Mouse (Mus musculus) forebrain, embryonic 10.5 days (tissue): ENCODE measurements around the gene Mtrf1l. TPM values are rescaled to one million over a fixed set of nuclear protein-coding genes. Genes with fewer than 3 reads are reported as not detected.

Source experiments
- DNase-seq: peaks from one replicate; pipeline ENCODE4 v3.0.0-alpha.2; 2017; ENCODE audit warnings: low spot score; ENCODE audit errors: extremely low spot score
- H3K27ac ChIP-seq: fragments of 300-500 bp; sonication (generic); 2 replicates; pipeline ENCODE4 v1.5.1; 2016; ENCODE audit warnings: mild to moderate bottlenecking
- H3K27me3 ChIP-seq: fragments of 300-500 bp; sonication (generic); 2 replicates; pipeline ENCODE4 v1.6.1; 2016; ENCODE audit warnings: mild to moderate bottlenecking; ENCODE audit not compliant: poor library complexity, severe bottlenecking
- H3K36me3 ChIP-seq: fragments of 300-500 bp; sonication (generic); replicated peaks from 2 replicates; pipeline ENCODE4 v1.6.1; 2016; ENCODE audit warnings: mild to moderate bottlenecking, moderate library complexity
- H3K4me1 ChIP-seq: fragments of 300-500 bp; sonication (generic); 2 replicates; pipeline ENCODE4 v1.6.1; 2016
- H3K4me3 ChIP-seq: fragments of 300-500 bp; sonication (generic); 2 replicates; pipeline ENCODE4 v1.5.1; 2016; ENCODE audit warnings: mild to moderate bottlenecking, moderate library complexity
- H3K9me3 ChIP-seq: fragments of 300-500 bp; sonication (generic); 2 replicates; pipeline ENCODE4 v1.6.1; 2016; ENCODE audit warnings: mild to moderate bottlenecking, moderate library complexity
- WGBS: fragments of 180-500 bp; shearing (Covaris S2); methylation state at CpG from one replicate; pipeline ENCODE4 v1.1.7; 2016; 5-methylcytosine and 5-hydroxymethylcytosine counted together
- polyA plus RNA-seq: library from polyadenylated mRNA; unstranded; fragments of >200 nt; fragmentation: Nextera tagmentation; extraction: Ambion mirVana; gene quantifications from 2 replicates; pipeline ENCODE4 v1.2.1, GENCODE M21; 2016

Gene Mtrf1l
- polyA plus RNA-seq, 1 experiment from 2014 or later: 10.9 TPM

DNA sequence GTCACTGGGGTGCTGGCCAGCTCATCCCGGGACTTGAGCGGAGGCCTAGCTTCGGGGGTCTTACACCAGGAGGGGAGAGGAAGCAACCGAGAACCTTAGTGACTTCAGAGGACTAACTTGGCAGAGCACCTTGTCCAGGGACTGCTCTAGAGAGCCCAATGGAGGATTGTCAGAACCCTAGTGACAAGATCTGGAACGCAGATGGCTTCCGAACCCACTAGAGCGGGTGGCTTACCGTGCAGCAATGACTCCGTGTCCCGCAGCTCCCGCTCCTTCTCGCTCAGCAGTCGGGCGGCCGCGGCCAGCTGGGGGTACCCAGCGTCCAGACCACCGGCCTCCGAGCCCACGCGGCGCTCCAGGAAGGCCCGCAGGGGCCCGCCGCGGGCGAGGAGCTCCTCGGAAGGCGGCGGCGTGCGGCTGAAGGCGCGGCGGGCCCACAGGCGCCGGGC lies 395 bp downstream of the Mtrf1l start:
- Histone ChIP-seq H3K27ac (peak overlapping the region; percentile 90), H3K4me1 (peaks cover 15% of the 10 kb centered on the region), H3K9me3 (no peaks in the 10 kb centered on the region), H3K36me3 (peaks cover 35% of the 10 kb centered on the region), H3K27me3 (no peaks in the 10 kb centered on the region), H3K4me3 (peak overlapping the region; percentile 82)
- 1% methylated on average over 37 of the region's 37 CpGs for WGBS
- no peak for DNase-seq

DNA sequence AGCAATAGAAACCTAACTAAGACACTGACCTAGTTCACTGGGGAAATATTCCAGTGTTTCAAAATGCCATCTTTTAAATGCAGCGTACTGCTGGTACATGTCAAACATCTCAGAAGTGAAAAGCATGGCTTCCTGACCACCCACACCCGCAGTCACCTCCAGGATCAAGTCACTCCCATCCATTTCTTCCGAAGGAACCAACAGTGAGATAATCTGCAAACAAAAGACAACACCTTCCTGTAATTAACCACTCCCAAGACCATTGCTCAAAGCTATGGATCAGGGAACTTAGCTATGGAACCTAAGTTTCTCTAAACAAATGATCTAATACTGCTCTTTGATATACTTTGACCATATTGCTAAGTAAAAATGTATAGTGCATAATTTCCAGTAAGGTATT lies 4.9 kb downstream of the Mtrf1l start:
- Histone ChIP-seq H3K4me1 (peaks cover 15% of the 10 kb centered on the region), H3K27ac (no peak overlapping the region), H3K4me3 (no peak overlapping the region), H3K27me3 (no peaks in the 10 kb centered on the region), H3K36me3 (peaks cover 79% of the 10 kb centered on the region), H3K9me3 (no peaks in the 10 kb centered on the region)
- no peak for DNase-seq
- 95% methylated on average over 3 of the region's 3 CpGs for WGBS

DNA sequence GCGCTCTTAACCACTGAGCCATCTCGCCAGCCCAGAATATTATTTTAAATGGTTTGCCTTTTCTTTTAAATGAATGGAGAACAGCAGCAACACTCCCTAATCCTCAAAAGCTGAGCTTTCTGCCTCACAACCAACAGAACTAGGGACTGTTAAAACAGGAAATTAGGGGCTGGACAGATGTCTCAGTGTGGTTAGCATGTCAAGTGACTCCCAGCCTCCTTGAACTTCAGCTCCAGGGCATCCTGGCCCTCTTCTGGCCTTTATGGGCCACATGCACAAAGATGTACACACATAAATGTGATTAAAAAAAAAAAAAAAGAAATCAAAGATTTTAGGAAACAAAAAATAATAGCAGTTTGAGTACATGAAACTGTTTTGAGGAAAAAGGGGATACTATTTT lies 7.7 kb downstream of the Mtrf1l start:
- H3K27ac ChIP-seq: no peak overlapping the region
- WGBS: 99% methylated on average over 2 of the region's 2 CpGs
- no peak for DNase-seq
- H3K27me3 ChIP-seq: no peaks in the 10 kb centered on the region
- H3K9me3 ChIP-seq: no peaks in the 10 kb centered on the region
- H3K4me3 ChIP-seq: no peak overlapping the region
- peaks cover 96% of the 10 kb centered on the region for H3K36me3 ChIP-seq
- no peaks in the 10 kb centered on the region for H3K4me1 ChIP-seq

DNA sequence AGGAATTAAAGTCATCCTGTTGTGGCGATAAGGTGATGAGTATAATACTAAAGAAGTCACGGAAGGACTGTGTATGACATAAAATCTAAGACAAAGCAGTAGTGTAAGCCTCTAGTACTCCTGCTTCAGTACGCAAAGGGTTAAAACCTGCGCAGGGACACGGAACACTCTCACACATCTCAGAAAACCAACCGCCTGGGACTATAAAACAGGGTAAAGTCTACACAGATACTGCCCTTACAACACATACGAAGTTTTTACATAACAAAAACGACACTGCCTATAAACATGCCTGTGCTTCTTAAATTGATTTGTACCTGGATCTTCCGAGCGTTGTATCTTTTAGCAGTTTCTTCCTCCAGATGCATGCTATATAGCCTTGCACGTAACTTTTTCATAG lies 10.0 kb downstream of the Mtrf1l start:
- DNase-seq: no peak
- no peaks in the 10 kb centered on the region for H3K4me1 ChIP-seq
- no peaks in the 10 kb centered on the region for H3K27me3 ChIP-seq
- H3K36me3 ChIP-seq: peaks cover 76% of the 10 kb centered on the region
- 94% methylated on average over 11 of the region's 11 CpGs for WGBS
- no peak overlapping the region for H3K27ac ChIP-seq
- no peaks in the 10 kb centered on the region for H3K9me3 ChIP-seq
- H3K4me3 ChIP-seq: no peak overlapping the region

DNA sequence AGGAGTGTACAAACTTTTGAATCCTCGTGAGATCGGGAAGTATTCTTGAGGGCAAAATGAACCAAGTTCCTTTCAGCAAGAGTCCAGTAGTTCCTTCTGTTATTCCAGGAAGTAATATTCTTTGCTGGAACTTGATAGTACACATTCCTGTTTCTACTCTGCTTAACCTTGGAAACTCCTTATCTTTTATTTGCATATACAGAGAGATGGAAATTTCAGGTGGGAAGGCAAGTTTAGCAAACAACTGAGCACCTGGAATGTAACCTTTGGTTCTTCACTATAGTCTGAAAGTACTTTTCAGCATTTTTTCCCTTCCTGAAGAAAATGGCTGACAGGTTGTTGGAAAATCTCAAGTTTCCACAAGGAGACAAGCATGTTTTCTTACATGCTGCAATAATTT lies 16.0 kb downstream of the Mtrf1l start:
- WGBS: 92% methylated on average over 2 of the region's 2 CpGs
- H3K9me3 ChIP-seq: no peaks in the 10 kb centered on the region
- H3K4me3 ChIP-seq: no peak overlapping the region
- H3K4me1 ChIP-seq: peaks cover 19% of the 10 kb centered on the region
- peaks cover 25% of the 10 kb centered on the region for H3K36me3 ChIP-seq
- DNase-seq: no peak
- no peaks in the 10 kb centered on the region for H3K27me3 ChIP-seq
- no peak overlapping the region for H3K27ac ChIP-seq

DNA sequence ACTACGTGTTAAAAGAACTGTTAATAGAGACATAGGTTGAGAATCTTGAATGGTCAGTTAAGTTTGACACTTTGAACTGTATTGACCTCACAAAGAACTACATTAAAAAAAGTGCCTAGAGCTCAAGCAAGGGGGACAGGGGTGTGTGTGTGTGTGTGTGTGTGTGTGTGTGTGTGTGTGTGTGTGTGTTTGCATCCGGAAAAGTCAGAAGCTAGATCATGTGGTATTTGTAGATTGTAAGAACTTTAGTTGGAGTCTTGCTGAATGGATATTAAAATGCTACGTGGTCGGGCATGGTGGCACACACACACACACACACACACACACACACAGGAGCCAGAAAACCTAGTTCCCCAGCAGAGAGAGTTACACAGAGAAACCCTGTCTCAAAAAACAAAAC lies 16.7 kb downstream of the Mtrf1l start:
- peaks cover 25% of the 10 kb centered on the region for H3K36me3 ChIP-seq
- H3K27ac ChIP-seq: no peak overlapping the region
- peaks cover 26% of the 10 kb centered on the region for H3K4me1 ChIP-seq
- H3K9me3 ChIP-seq: no peaks in the 10 kb centered on the region
- no peak overlapping the region for H3K4me3 ChIP-seq
- no peak for DNase-seq
- WGBS: 91% methylated on average over 4 of the region's 4 CpGs
- H3K27me3 ChIP-seq: no peaks in the 10 kb centered on the region

DNA sequence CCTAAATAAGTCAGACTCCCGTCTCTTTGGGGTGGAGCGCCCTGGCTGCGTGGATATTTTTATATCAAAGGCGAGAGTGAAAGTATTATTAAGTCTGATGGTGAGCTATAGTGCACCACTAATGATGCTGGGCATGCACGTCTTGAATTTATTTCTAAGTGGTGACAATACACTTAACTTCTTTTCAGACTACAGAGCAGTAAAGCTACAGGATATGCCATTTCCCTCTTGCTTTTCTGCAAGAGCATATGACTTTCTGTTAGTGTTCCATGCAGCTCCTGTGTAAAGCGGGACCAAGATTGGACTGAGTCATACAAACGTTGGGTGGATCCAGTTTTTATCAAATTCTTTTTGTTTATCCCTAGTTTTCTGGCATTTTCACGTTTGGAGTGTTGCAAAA lies 17.3 kb downstream of the Mtrf1l start:
- DNase-seq: no peak
- WGBS: 23% methylated on average over 8 of the region's 8 CpGs
- H3K27ac ChIP-seq: peak overlapping the region; percentile 98
- H3K36me3 ChIP-seq: peaks cover 25% of the 10 kb centered on the region
- H3K4me1 ChIP-seq: peaks cover 31% of the 10 kb centered on the region
- H3K4me3 ChIP-seq: peak overlapping the region; percentile 87
- H3K9me3 ChIP-seq: no peaks in the 10 kb centered on the region
- H3K27me3 ChIP-seq: no peaks in the 10 kb centered on the region

DNA sequence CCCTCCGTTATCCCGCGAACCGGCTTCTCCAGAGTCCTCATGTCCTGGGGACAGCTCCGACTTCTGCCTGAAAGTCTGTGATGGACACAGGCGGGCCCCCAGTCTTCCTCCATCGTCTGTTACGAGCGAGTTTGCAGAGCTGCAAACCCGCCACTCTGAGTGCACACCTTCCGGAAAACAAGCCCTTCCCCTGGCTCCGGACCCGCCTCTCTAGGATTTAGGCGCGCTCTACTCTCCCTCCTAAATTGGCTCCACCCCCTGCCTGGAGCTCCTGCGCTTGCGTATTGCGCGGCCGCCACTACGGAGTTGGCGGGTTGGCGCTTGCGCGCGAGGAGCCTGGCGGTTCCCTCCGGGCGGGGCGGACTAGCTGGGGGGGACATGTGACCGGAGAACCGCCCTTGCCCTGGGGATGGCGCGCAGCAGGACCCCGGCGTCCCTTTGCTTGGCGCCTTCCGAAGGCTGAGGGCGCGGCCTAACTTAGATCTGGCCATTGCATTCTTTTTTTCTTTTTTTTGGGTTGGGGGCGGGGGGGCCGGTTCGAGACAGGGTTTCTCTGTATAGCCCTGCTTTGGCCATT lies 17.9 kb downstream of the Mtrf1l start:
- no peaks in the 10 kb centered on the region for H3K9me3 ChIP-seq
- WGBS: under 1% methylated on average over 43 of the region's 43 CpGs
- H3K27me3 ChIP-seq: no peaks in the 10 kb centered on the region
- peak overlapping the region; percentile 87 for H3K4me3 ChIP-seq
- peaks cover 26% of the 10 kb centered on the region for H3K36me3 ChIP-seq
- DNase-seq: peak; percentile 96
- H3K27ac ChIP-seq: peak overlapping the region; percentile 98
- H3K4me1 ChIP-seq: peaks cover 37% of the 10 kb centered on the region

DNA sequence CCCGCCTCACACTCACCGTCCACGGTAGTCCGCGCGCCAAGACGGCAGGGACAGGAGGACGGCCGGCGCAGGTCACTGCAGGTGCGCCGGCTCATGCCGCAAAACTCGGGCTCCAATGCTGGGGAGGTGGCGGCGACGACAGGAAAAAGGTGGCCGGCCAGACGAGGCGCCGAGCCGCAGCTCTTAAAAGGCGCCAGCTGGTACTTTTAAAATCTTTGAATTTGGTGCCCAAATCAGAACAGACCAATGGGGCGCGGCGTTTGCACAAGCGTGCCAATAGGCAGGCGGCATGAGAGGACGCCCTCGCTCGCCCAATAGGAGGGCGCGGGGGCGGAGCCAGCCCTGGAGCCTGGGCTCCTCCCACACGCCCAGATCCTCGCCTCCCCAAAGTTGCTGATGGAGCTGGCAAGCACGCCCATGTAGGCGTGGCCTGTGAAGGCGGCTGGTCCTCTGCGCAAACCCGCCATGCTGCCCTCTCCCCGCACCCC lies 18.4 kb downstream of the Mtrf1l start, which contains the start of gene Fbxo5:
Gene Fbxo5, minus strand, starts transcription at position 358 of the 488 bp plus-strand sequence.
- Histone ChIP-seq H3K27ac (peak within 1 kb of the TSS; percentile 98), H3K27me3 (no peaks in the 10 kb centered on the region), H3K36me3 (peaks cover 31% of the 10 kb centered on the region), H3K4me1 (peaks cover 37% of the 10 kb centered on the region), H3K4me3 (peak within 1 kb of the TSS; percentile 87), H3K9me3 (no peaks in the 10 kb centered on the region)
- DNase-seq: peak; percentile 94
- WGBS: under 1% methylated on average over 42 of the region's 42 CpGs

DNA sequence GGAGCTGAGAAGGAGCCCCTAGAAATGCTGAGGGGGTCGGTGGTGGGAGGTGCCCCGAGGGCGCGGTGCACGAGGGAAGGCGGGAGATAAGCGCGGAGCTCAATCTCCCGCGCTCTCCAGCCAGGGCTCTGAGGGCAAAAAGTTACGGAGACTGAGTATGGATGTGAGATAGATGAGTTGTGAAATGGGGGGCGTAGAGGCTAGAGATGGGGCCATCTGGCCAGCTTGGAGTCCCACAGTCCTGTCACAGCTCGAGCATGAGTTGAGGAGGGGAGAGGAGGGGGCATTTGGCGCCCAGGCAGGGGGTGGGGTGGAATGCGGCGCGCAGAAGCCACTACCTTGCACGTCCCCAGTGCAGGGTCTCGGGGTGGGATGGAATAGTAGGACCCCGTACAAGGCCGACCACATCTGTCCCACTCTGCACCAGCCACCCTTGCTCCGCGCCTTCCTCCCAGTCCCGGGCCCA lies 19.0 kb downstream of the Mtrf1l start:
- H3K36me3 ChIP-seq: peaks cover 37% of the 10 kb centered on the region
- under 1% methylated on average over 24 of the region's 24 CpGs for WGBS
- H3K27ac ChIP-seq: peak overlapping the region; percentile 98
- DNase-seq: no peak
- no peaks in the 10 kb centered on the region for H3K9me3 ChIP-seq
- no peaks in the 10 kb centered on the region for H3K27me3 ChIP-seq
- peak overlapping the region; percentile 87 for H3K4me3 ChIP-seq
- H3K4me1 ChIP-seq: peaks cover 37% of the 10 kb centered on the region

DNA sequence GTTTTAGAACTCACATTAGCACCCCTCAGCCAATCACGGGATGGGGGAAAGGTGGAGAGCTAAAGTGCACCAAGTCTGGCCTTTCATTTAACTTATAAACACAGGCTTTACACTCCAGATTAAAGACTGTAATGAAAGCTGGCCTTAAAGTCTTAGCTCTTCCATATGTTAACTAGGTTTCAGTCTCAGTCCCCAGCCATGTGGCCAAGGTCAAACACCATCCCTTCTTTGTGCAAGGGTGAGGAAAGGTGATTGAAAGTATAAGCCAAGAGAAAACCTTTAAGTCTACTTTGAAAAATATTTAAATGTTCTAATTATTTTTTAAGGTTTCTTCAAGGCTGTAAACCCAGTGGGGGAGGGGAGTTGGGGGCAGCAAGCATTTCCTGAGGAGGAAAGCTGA lies 20.0 kb downstream of the Mtrf1l start:
- no peak for DNase-seq
- Histone ChIP-seq H3K4me3 (peak overlapping the region; percentile 87), H3K27me3 (no peaks in the 10 kb centered on the region), H3K36me3 (peaks cover 46% of the 10 kb centered on the region), H3K9me3 (no peaks in the 10 kb centered on the region), H3K4me1 (peaks cover 37% of the 10 kb centered on the region), H3K27ac (peak overlapping the region; percentile 98)
- WGBS: 5% methylated on average over 1 of the region's 1 CpGs

DNA sequence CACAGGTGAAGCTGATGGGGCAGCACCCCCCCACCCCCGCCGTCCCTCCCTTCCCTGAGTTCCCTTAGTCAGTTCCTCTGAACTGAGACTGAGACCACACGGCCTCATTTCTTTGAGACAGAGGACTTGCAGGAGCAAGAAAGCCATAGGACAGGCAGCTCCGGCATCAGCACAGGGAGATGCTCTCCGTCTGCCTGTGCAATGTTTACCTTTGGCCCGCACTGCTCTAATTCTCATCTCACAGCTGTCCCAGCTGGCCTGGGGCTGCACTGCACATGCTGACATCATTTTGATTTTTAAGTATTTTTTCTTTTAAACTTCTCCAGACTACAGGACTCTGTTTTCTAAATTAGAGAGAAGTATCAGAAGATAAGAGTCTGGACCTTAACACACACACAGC lies 20.8 kb downstream of the Mtrf1l start:
- Histone ChIP-seq H3K4me1 (peaks cover 37% of the 10 kb centered on the region), H3K36me3 (peaks cover 55% of the 10 kb centered on the region), H3K4me3 (peak overlapping the region; percentile 87), H3K9me3 (no peaks in the 10 kb centered on the region), H3K27ac (no peak overlapping the region), H3K27me3 (no peaks in the 10 kb centered on the region)
- no peak for DNase-seq
- WGBS: 57% methylated on average over 6 of the region's 6 CpGs

DNA sequence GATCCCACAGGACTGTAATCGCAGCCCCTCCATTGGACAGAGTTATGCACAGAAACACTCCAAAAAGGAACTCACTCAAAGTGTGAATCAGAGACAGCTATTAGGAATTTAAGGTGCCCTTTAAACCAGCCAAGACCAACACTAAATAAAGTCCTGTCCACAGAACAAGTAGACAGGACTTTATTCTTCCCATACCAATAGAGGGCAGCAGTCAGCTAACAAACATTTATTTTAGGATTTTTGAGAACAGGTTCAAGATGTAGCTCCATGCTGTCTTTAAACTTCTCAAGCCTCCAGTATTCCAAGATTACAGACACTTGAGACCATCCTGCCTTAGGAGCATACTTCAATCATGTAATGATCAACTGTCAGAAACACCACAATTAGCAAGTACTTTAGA lies 23.2 kb downstream of the Mtrf1l start:
- H3K4me3 ChIP-seq: no peak overlapping the region
- no peak for DNase-seq
- 94% methylated on average over 1 of the region's 1 CpGs for WGBS

More for the DNA sequence above, 23.2 kb downstream of the Mtrf1l start:
- Histone ChIP-seq H3K36me3 (peaks cover 61% of the 10 kb centered on the region), H3K27me3 (no peaks in the 10 kb centered on the region), H3K27ac (no peak overlapping the region), H3K9me3 (no peaks in the 10 kb centered on the region), H3K4me1 (peaks cover 28% of the 10 kb centered on the region)
